Mouse (Mus musculus) adrenal gland, adult 8-10 months (tissue): Measurements from ENCODE around the gene Traf5. TPM values are rescaled to one million over a fixed set of nuclear protein-coding genes. Genes with fewer than 3 reads are reported as not detected.

Experiments used
- DNase-seq: peaks from one replicate; pipeline ENCODE4 v3.0.0; 2022
- microRNA-seq, 2 experiments: library from miRNA; unstranded; fragments of <30 nt; microRNA quantifications; one replicate each; pipeline ENCODE4 v1.2.0; 2022
- total RNA-seq, 4 experiments: library from RNA; stranded (reverse); gene quantifications; 2 replicates each; pipeline ENCODE4 v1.2.4; 2022

The Traf5 gene
- total RNA-seq, 4 experiments from 2014 or later = 4.5 to 15.4 (median 7.7) TPM

GRCm38 (mm10) chr1:191963948-191964772, 128.2 kb downstream of the Traf5 start:
- peak; percentile 68 for DNase-seq

- DNase-seq = no peak
Measured at GRCm38 (mm10) chr1:191963413-191963812, 128.9 kb downstream of the Traf5 start.

GRCm38 (mm10) chr1:191960946-191961345, 131.4 kb downstream of the Traf5 start:
- DNase-seq = no peak

- DNase-seq = no peak
Measured at GRCm38 (mm10) chr1:191957321-191957720, 135.0 kb downstream of the Traf5 start.

- DNase-seq = no peak
Measured at GRCm38 (mm10) chr1:191956871-191957270, 135.5 kb downstream of the Traf5 start.

- no peak for DNase-seq
Measured at GRCm38 (mm10) chr1:191956261-191956660, 136.1 kb downstream of the Traf5 start.

GRCm38 (mm10) chr1:191955101-191955500, 137.3 kb downstream of the Traf5 start:
- no peak for DNase-seq

GRCm38 (mm10) chr1:191952733-191953335, 139.5 kb downstream of the Traf5 start:
- no peak for DNase-seq

GRCm38 (mm10) chr1:191950611-191951010, 141.7 kb downstream of the Traf5 start:
- no peak for DNase-seq

GRCm38 (mm10) chr1:191948600-191948999, 143.8 kb downstream of the Traf5 start:
- no peak for DNase-seq

- no peak for DNase-seq
Measured at GRCm38 (mm10) chr1:191947796-191948195, 144.6 kb downstream of the Traf5 start.

Small RNA genes lying within 50 kb of the gene (microRNA-seq; reads per million reads assigned to microRNA genes)
- 0 reads per million in 2 experiments for gene Mir3473c

Other genes with a start within 250 kb of the Traf5 start
- gene Slc30a1, start 185.8 kb downstream of the Traf5 start, total RNA-seq = 10 to 100 TPM; 20.4 to 26.5 (median 21.1) TPM
- gene Rd3, start 115.2 kb downstream of the Traf5 start, total RNA-seq = under 1 TPM in 2 of 4 experiments, not detected in 2; 0.21 to 0.22 TPM
- gene Rcor3, start 45.5 kb upstream of the Traf5 start, total RNA-seq = 10 to 100 TPM; 22.5 to 35.7 (median 28.8) TPM
- gene Kcnh1, start 98.2 kb upstream of the Traf5 start, total RNA-seq = under 1 TPM; 0.06 to 0.62 (median 0.28) TPM